Mouse (Mus musculus): ENCODE results near the gene Ptgis.

The Ptgis gene

GRCm38 (mm10) chr2:167262433-167262832 lies 22.0 kb upstream of the Ptgis start:
- DNase-seq, result no peak

GRCm38 (mm10) chr2:167261106-167261505 lies 20.7 kb upstream of the Ptgis start:
- no peak for DNase-seq

- DNase-seq, result no peak
These were observed 17.4 kb upstream of the Ptgis start for GRCm38 (mm10) chr2:167257790-167258189.

DNA sequence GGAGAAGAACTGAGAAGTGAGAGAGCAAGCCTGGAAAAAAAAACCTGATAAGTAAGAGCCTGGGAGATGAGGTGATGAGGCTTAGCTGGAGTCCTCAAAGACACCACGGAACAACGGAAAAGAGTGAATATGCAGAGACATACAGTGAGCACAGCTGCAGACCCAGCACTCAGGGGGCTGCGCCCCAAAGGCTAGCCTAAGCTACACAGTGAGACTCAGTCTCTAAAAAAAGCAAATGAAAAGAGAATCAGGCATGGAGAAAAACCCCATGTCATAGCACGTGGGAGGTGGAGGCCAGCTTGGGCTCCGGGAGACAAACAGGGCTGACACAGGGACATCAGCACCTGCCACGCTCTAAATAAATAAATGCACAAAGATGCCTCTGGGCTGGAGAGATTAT lies 14.4 kb upstream of the Ptgis start:
- no peak for DNase-seq

- no peak for DNase-seq
These were observed 13.8 kb upstream of the Ptgis start for GRCm38 (mm10) chr2:167254185-167254584.

GRCm38 (mm10) chr2:167253476-167253875 lies 13.1 kb upstream of the Ptgis start:
- DNase-seq, result no peak

- peak; percentile 22 for DNase-seq
These were observed 11.8 kb upstream of the Ptgis start for GRCm38 (mm10) chr2:167252057-167252687.

DNA sequence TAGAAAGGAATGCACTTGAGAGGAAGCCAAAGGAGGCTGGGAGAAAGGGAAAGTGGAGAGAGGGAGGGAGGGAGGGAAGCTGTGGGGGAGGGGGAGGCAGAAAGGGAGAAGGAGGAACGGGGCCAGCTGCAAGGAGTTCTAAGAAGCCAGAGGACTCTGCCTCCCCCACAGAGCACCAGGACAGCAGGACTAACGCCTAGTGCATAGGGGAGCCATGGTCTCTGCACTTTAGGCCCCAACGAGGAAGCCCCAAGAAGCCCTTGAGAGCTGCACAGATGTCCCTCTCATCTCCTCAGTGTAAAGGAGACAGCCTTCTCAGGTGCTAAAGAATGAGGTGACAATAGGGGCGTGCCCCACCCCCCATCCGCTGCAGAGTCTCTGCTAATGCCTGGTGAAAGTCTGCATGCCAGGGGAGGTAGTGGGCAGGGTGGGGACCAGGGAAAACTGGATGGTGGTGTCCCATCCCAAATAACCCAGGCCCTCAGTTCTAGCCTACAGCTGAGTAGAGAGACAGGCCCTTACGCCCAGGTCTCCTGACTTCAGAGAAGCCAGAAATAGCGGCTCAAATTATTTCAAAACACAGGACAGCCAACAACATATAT lies 10.4 kb upstream of the Ptgis start:
- peak; percentile 25 for DNase-seq

DNA sequence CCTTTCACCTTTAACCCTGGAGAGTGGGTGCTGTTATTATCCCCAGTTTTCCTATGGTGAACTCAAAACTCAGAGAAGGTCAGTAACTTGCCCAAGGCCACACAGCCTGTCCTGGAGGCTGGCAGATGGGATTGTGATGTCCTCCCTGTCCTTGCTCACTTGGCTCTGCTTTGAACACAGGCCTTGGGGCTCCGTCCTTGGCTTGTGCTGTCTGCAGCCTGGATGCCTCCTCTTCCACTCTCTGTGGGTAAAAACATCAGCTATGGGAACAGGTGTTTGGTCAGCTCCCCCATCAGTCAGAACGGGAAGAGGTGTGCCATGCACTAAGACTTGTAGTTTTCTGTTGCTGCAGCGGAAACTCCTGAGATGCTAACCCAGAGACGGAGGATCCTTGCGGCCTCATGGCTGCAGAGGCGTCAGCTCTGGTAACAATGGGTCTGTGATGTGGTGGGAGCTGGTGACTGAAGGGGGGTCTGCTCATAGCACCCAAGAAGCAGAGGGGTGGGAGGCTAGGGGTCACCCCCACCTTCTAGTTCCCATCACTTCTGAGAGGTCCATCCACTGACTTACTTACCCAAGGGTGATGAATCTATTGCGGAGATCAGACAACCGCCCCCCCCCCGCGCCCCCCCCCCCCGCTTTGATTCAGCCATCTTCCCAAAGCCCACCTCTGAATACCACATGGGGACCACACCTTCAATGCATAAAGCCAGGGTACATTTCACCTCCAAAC lies 9.8 kb upstream of the Ptgis start:
- no peak for DNase-seq

DNA sequence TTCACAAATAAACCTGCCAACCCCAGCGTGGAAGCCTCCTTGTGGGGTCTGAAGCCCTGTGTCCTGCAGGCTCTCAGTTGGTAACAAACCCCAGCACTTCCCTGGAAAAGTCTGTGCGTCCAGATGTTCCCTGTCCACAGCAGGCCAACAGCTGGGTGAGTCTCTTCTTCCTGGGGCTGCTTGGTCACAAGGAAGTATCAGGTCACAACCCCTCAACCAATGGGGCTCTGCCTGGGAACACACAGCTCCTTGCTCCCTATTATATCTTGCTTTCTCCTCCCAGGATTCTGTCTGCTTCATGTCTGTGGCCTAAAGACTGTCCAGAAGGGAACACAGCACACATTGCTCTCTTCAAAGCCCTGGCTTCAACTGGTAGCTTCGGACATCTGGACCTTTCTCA lies 9.2 kb upstream of the Ptgis start:
- DNase-seq, result no peak

GRCm38 (mm10) chr2:167247823-167248222 lies 7.4 kb upstream of the Ptgis start:
- no peak for DNase-seq

DNA sequence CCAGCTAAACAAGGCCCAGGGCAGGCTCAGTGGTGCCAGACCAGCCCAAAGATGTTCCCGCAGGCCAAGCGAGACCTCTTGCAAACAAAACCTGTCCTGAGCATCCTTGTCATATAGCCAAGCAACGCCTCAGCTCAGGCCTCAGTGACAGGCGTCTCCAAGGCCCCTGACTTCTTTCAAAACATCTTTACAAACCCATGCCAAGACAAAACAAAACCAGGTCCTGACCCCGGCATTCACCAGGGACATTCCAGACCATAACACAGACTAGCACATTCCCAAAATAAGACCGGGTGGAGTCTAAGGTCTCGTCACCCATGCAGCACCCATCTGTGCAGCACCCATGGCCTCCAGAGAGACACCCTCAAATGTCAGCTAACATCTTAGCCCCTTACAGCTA lies 6.3 kb upstream of the Ptgis start:
- no peak for DNase-seq

GRCm38 (mm10) chr2:167244892-167245291 lies 4.5 kb upstream of the Ptgis start:
- DNase-seq, result no peak

DNA sequence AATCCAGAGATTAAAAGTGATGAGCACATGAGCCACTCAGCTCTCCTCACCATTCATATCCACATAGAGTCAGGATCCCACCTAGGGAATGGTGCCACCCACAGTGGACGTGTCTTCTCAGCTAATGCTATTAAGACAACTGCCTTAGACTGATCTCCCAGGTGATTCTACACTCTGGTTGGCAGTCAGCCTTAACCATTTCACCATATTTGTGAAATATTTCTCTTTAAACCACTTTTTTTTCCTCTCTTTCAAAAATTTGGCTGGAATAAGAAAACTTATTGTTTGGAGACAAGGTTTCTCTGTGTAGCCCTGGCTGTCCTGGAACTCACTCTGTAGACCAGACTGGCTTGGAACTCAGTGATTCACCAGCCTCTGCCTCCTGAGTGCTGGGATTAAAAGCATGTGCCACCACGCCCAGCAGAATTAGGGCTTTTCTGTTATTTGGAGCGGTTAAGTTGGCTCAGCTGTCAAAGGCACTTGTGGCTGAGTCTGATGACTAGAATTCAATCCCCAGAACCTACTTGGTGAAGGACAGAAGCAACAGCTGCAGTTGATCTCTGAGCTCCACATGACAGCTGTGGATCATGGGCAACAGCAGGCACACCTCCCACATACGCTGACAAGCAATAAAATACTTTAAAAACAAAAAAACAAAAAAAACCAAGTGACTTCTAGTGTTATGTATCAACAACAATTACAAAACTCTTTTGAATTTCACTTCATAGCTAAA lies 3.6 kb upstream of the Ptgis start:
- no peak for DNase-seq

DNA sequence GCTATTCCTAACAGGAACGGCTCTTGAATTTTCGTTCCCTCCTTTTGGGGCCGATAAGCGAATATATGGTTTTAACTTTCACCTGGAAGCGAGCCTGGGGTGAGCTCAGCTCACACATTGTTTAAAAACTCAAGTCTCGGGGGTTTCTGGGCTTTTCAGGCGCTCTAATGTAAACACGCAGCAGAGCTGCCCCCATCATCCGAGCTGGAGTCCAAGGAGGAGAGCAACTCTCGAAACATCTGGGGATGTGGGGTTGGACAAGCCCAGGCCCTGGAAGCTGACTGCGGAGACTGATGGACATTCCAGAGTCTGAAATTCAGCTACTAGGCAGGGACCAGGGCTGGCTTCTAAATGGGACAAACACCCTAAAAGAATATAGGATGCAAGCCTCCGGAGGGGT lies 1.1 kb downstream of the Ptgis start:
- no peak for DNase-seq

DNA sequence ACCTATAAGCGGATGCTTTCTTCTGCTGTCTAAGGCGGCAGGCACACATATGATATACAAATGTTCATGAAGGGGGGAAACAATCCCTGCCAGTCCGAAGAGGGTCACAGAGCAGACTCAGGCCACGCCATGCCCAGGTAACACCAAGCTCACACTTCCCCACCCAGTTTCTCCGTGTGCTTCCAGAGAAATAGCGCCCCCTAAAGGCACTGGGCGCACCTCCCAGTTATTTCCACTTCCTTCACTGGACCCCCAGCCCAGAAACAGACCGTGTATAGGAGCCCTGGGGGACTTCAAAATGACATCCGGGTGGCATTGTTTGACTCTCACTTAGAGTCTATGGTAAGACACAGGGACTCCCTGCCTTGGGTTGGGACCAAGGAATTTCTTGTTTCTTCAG lies 3.2 kb downstream of the Ptgis start:
- no peak for DNase-seq

DNA sequence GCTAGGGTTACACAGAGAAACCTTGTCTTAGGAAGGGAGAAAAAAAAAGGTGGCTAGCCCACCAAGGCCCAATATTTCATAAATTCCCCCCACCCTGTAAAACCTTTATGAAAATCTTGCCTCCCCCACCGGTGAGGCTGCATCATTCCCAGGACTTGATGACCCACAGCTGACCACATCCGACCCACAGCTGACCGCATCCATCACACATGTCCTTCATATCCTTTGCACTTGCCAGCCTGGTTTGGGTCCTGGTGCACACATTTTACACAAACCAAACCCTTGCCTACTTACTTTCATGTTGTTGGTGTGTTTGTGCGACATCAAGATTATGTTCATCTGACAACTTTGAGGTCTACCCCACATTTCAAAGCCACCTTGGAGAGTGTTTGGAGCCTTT lies 4.2 kb downstream of the Ptgis start:
- DNase-seq, result no peak

DNA sequence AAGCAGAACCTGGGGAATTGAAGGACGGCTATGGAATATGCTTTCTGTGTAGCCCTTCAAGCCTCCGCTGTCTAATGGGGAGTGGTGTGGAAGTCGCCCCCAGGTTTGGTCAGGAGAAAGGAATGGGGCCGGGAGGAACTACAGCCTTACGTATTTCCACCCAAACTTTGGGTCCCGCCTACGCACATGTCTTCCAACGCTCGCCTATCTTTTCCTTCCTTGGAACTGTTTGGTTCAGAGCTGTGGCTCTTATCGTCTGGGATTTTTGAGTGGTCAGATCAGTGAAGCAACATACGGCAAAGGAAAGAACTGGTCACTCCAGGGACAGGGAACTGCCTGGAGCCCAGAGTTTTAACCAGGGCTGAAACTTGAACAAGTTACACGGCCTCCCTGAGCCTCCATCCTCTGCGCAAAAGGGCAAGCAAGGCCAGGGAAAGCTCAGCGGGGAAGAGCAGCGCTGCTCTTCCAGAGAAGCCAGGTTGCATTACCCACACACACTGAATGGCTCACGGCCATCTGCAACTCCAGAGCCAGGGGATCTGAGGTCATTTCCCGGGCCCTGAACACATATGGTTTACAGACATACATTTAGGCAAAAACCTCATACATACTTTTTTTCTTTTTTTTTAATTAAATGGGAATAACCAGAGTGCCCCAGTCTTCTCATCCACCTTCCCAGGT lies 4.9 kb downstream of the Ptgis start:
- DNase-seq, result no peak

- no peak for DNase-seq
These were observed 6.6 kb downstream of the Ptgis start for GRCm38 (mm10) chr2:167233771-167234170.

GRCm38 (mm10) chr2:167233009-167233335 lies 7.4 kb downstream of the Ptgis start:
- no peak for DNase-seq

DNA sequence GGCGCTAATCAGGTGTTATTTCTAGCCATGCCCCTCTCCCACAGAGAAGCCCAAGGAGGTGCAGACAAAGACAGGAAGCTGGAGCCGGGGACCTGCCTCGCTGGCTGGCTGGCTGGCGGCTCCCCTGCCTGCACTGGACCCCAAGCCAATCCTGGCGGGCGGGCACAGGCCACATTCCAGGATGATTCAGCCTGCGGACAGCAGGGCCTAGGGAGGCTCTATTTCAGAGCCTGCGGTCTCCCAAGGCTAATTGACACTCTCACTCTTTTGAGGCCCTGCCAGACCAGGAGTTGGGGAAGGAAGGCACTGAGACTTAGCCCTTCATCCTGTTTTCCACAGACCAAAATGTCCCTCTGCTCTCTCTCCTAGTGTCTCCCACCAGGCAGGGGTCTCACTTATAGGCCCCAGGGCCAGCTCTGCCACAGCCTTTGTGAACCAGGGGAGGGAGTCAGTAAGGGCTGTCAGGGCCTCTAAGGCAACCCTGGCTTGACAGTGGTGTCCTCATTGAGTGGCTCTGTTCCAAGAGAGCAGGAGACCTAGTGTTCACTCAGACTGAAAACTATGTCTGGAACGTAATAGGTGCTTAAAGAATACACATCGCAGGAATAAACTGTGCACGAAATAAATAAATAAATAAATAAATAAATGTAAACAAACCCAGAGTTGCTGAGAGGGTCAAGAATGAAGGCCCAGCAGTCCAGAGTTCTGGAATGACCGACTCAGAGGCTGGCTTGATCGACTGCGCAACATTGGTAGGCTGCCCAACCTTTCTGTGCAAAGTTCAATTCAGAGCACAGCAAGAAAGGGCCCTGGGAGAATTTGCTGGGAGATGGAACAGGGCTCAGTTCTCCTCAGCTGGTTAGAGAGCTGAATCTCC lies 8.0 kb downstream of the Ptgis start:
- DNase-seq, result no peak

DNA sequence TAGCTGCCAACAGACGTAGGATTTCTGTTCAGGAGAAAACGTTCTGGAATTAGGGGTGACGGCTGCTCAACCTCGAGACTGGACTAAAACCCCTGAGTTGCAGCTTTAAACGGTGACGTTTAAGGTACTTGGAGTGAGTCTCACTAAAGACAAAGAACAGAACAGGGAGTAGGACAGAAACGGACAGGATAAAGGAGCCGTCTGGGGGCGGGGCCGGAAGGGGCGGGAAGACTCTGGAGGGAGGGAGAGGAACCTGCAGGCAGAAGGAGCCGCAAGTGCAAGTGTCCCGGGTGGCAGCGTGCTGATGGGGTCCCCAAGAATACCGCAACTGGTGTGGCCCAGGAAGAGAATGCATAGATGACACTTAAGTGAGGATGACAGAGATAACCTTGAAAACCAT lies 9.8 kb downstream of the Ptgis start:
- DNase-seq, result no peak
